9 mouse cellular contexts compared by ENCODE assay signal in the genomic region with DNA sequence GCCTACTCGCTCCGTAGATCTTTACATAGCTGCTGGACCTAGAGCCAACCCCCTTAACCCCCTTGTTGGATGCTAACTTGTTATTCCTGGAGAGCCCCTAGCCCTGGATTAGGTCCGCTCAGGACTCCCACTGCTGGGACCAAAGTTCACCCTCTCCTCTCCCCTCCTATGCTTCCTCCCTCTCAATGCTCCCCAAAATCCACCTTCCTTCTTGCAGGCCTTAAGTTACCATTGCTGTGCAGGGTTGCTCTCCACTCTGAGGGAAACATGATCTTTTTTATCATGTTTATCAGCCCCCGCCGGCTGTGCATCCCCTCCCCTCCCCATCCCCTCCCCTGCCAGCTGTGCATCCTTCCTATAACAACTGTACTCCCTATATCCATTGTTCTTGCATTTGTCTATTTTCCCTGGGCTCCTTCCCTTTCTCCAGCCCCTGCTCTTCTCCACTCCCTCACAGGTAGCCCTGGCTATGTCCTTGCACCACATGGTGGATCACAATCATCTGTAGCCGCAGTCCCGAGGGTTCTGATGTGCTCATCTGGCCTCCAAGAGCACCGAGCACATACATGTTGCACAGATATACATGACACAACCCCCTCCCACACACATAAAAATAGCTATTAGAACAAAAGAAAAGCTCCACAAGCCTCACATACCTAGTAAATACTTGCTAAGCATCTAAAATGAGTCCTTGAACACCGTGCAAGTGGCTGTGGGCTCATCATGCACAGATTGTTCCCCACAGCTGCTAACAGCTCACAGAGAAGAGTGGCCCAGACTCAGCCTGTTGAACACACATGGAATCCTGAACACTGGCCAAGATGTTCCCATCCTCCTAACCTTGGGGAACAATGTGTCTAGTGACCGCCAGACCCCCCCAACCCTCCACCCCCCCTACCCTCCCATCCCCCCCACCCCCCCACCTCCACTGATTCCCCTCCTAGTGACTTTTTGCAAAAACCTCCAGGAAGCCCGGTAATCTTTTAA. TPM values are rescaled to one million over a fixed set of nuclear protein-coding genes. Genes with fewer than 3 reads are reported as not detected.
DNase-seq lines count a peak whose midpoint lies in the region; ATAC-seq and TF ChIP-seq lines count a peak whose summit lies in the region.
"Had no signal": no experiment of that assay in that cellular context is flagged by ENCODE, and none has a peak within 500 bp of the region (broad histone marks: within the 10 kb centered on the region; RNA-seq: fewer than 3 reads in every experiment).

No protein-coding gene starts in this region.

- H3K4me1 ChIP-seq in thymus, adult 2 months (replicated peaks; ENCODE audit: control insufficient read depth, insufficient read depth, low read length): peaks cover 25% of the 10 kb centered on the region
- peaks cover 18% of the 10 kb centered on the region; the same call in 1 of the 2 replicates for H3K4me1 ChIP-seq in heart, postnatal 0 days (ENCODE audit: control insufficient read depth, insufficient read depth)
- peaks cover 4% of the 10 kb centered on the region; the same call in 1 of the 2 replicates for H3K4me1 ChIP-seq in lung, embryonic 14.5 days (ENCODE audit: insufficient read depth)

- WGBS in thymus, adult 2 months: 34% methylated on average over 11 of the region's 11 CpGs
- WGBS in heart, postnatal 0 days: 24% methylated on average over 11 of the region's 11 CpGs
- 22% methylated on average over 11 of the region's 11 CpGs for WGBS in lung, embryonic 14.5 days

- H3K36me3 ChIP-seq in thymus, adult 2 months (ENCODE audit: control insufficient read depth, insufficient read depth, low read length): no peaks in the 10 kb centered on the region
- peaks cover 8% of the 10 kb centered on the region for H3K36me3 ChIP-seq in heart, postnatal 0 days (replicated peaks; ENCODE audit: control insufficient read depth, insufficient read depth, low read length)
- H3K36me3 ChIP-seq in lung, embryonic 14.5 days (ENCODE audit: insufficient read depth): peaks cover 14% of the 10 kb centered on the region

- TF ChIP-seq POLR2A in thymus, adult 2 months (IDR thresholded peaks at IDR 0.05; ENCODE audit: control insufficient read depth, extremely low read depth, insufficient read depth, low read length, poor library complexity): no peak

- peak overlapping the region; percentile 64 for H3K4me2 ChIP-seq in heart, postnatal 0 days (ENCODE audit: low read depth, low read length)
- peak overlapping the region; percentile 76 for H3K4me2 ChIP-seq in lung, embryonic 14.5 days

- no peak overlapping the region for H3K4me3 ChIP-seq in thymus, adult 2 months (ENCODE audit: control insufficient read depth, insufficient read depth, low read length)
- H3K4me3 ChIP-seq in heart, postnatal 0 days (ENCODE audit: low read depth, low read length): peak overlapping the region; percentile 40
- H3K4me3 ChIP-seq in lung, embryonic 14.5 days (ENCODE audit: low read depth, low read length): peak overlapping the region; percentile 36

- no peaks in the 10 kb centered on the region for H3K27me3 ChIP-seq in thymus, adult 2 months (ENCODE audit: control insufficient read depth, insufficient read depth, low read length)
- no peaks in the 10 kb centered on the region for H3K27me3 ChIP-seq in heart, postnatal 0 days (ENCODE audit: control insufficient read depth, insufficient read depth, low read length)
- H3K27me3 ChIP-seq in lung, embryonic 14.5 days (ENCODE audit: insufficient read depth, low read length): no peaks in the 10 kb centered on the region

- TF ChIP-seq CTCF in thymus, adult 2 months (IDR thresholded peaks at IDR 0.05; ENCODE audit: borderline replicate concordance, control insufficient read depth, extremely low read depth, insufficient read depth, low read length, poor library complexity): no peak
- no peak for TF ChIP-seq CTCF in heart, postnatal 0 days (IDR thresholded peaks at IDR 0.05; ENCODE audit: low read depth)
- TF ChIP-seq CTCF in lung, embryonic 14.5 days (IDR thresholded peaks at IDR 0.05; ENCODE audit: low read depth): no peak

- no peak for TF ChIP-seq EP300 in heart, postnatal 0 days (IDR thresholded peaks at IDR 0.05; ENCODE audit: low read depth)

- DNase-seq in thymus, adult 2 months: no peak
- no peak for DNase-seq in thymus, adult 18-20 months
- no peak for DNase-seq in heart, postnatal 0 days (ENCODE audit: low spot score)
- peak; percentile 58 for DNase-seq in lung, embryonic 14.5 days
- peak; percentile 60 for DNase-seq in testis, postnatal 14 days (ENCODE audit: low spot score)
- DNase-seq in gastrocnemius, postnatal 25 days: no peak

- peak overlapping the region; percentile 25; the same call in 1 of the 2 replicates for H3K27ac ChIP-seq in thymus, adult 2 months (ENCODE audit: control insufficient read depth, insufficient read depth, low read length)
- peak overlapping the region; percentile 94 for H3K27ac ChIP-seq in heart, postnatal 0 days (ENCODE audit: low read depth)
- peak overlapping the region; percentile 94 for H3K27ac ChIP-seq in lung, embryonic 14.5 days (ENCODE audit: low read depth)

- ATAC-seq in heart, postnatal 0 days (ENCODE audit: insufficient read depth, low read depth): no peak
- ATAC-seq in lung, embryonic 14.5 days (ENCODE audit: insufficient read depth): peak; percentile 26; the same call in 1 of the 2 replicates
- ATAC-seq in erythroblast, adult 5-6 weeks (replicated peaks; ENCODE audit: low FRiP score, poor library complexity, severe bottlenecking): no peak
- no peak for ATAC-seq in activated CD4-positive, CD25-positive, alpha-beta regulatory T cell, adult 4 months

- H3K9ac ChIP-seq in heart, postnatal 0 days (replicated peaks; ENCODE audit: low read depth, low read length): peak overlapping the region; percentile 40
- peak overlapping the region; percentile 53; the same call in 1 of the 2 replicates for H3K9ac ChIP-seq in lung, embryonic 14.5 days

- H3K9me3 ChIP-seq in heart, postnatal 0 days (replicated peaks; ENCODE audit: control insufficient read depth, low read length): no peaks in the 10 kb centered on the region
- no peaks in the 10 kb centered on the region for H3K9me3 ChIP-seq in lung, embryonic 14.5 days (ENCODE audit: low read depth, low read length)

RNA-seq across cellular contexts. Expression of a gene that starts 0.6 kb away (rescaled TPM):
- polyA plus RNA-seq in thymus, adult 2 months (2012; rRNA removed): 4.5 and 6.0 TPM in 2 replicates
- 5.3 and 41.9 TPM in 2 replicates for total RNA-seq in heart, postnatal 0 days (2014; rRNA removed; ENCODE audit: low replicate concordance)
- 38.0 and 39.2 TPM in 2 replicates for polyA plus RNA-seq in heart, postnatal 0 days (2015; fragmentation: Nextera tagmentation; extraction: Ambion mirVana)
- polyA plus RNA-seq in lung, embryonic 14.5 days (2014; fragmentation: Nextera tagmentation; extraction: Ambion mirVana): 51.4 and 55.4 TPM in 2 replicates
- total RNA-seq in erythroblast, adult 5-6 weeks (2015; ENCODE audit: low replicate concordance): 19.0 and 37.9 TPM in 2 replicates
- total RNA-seq in erythroblast, adult 5-6 weeks (2017; ENCODE audit: low replicate concordance): 7.0 and 15.9 TPM in 2 replicates
- total RNA-seq in gastrocnemius, postnatal 25 days (2021): 1 to 10 TPM; 2.8 to 3.7 TPM
- 1 to 10 TPM; 1.2 to 1.5 TPM for polyA plus RNA-seq in activated CD4-positive, CD25-positive, alpha-beta regulatory T cell, adult 4 months (2017; shearing (Covaris generic))

RNA-seq across cellular contexts. Expression of a gene that starts 1.4 kb away (rescaled TPM):
- polyA plus RNA-seq in thymus, adult 2 months (2012; rRNA removed): 139 and 156 TPM in 2 replicates
- 121 and 138 TPM in 2 replicates for total RNA-seq in heart, postnatal 0 days (2014; rRNA removed; ENCODE audit: low replicate concordance)
- polyA plus RNA-seq in heart, postnatal 0 days (2015; fragmentation: Nextera tagmentation; extraction: Ambion mirVana): 42.7 and 50.8 TPM in 2 replicates
- polyA plus RNA-seq in lung, embryonic 14.5 days (2014; fragmentation: Nextera tagmentation; extraction: Ambion mirVana): 44.5 and 47.9 TPM in 2 replicates
- total RNA-seq in erythroblast, adult 5-6 weeks (2015; ENCODE audit: low replicate concordance): 8.8 and 13.1 TPM in 2 replicates
- 6.1 and 9.8 TPM in 2 replicates for total RNA-seq in erythroblast, adult 5-6 weeks (2017; ENCODE audit: low replicate concordance)
- 10 to 100 TPM; 43.9 to 51.9 TPM for total RNA-seq in gastrocnemius, postnatal 25 days (2021)
- polyA plus RNA-seq in activated CD4-positive, CD25-positive, alpha-beta regulatory T cell, adult 4 months (2017; shearing (Covaris generic)): 10 to 100 TPM; 32.2 to 44.2 TPM

RNA-seq across cellular contexts. Expression of a gene that starts 10.3 kb away (rescaled TPM):
- 3.0 and 3.1 TPM in 2 replicates for polyA plus RNA-seq in thymus, adult 2 months (2012; rRNA removed)
- total RNA-seq in heart, postnatal 0 days (2014; rRNA removed; ENCODE audit: low replicate concordance): 2.3 and 7.3 TPM in 2 replicates
- 1.8 and 1.9 TPM in 2 replicates for polyA plus RNA-seq in heart, postnatal 0 days (2015; fragmentation: Nextera tagmentation; extraction: Ambion mirVana)
- 5.3 and 6.4 TPM in 2 replicates for polyA plus RNA-seq in lung, embryonic 14.5 days (2014; fragmentation: Nextera tagmentation; extraction: Ambion mirVana)
- not detected in 2 replicates for total RNA-seq in erythroblast, adult 5-6 weeks (2015; ENCODE audit: low replicate concordance)
- not detected in 2 replicates for total RNA-seq in erythroblast, adult 5-6 weeks (2017; ENCODE audit: low replicate concordance)
- total RNA-seq in gastrocnemius, postnatal 25 days (2021): 1 to 10 TPM in 1 of 2 experiments, under 1 TPM in 1; 0.82 to 7.7 TPM
- polyA plus RNA-seq in activated CD4-positive, CD25-positive, alpha-beta regulatory T cell, adult 4 months (2017; shearing (Covaris generic)): 1 to 10 TPM; 4.4 to 7.0 TPM

RNA-seq across cellular contexts. Expression of a gene that starts 12.1 kb away (rescaled TPM):
- polyA plus RNA-seq in thymus, adult 2 months (2012; rRNA removed): 4.3 and 13.0 TPM in 2 replicates
- total RNA-seq in heart, postnatal 0 days (2014; rRNA removed; ENCODE audit: low replicate concordance): 126 and 131 TPM in 2 replicates
- polyA plus RNA-seq in heart, postnatal 0 days (2015; fragmentation: Nextera tagmentation; extraction: Ambion mirVana): 137 and 144 TPM in 2 replicates
- polyA plus RNA-seq in lung, embryonic 14.5 days (2014; fragmentation: Nextera tagmentation; extraction: Ambion mirVana): 10.4 and 12.5 TPM in 2 replicates
- not detected in 2 replicates for total RNA-seq in erythroblast, adult 5-6 weeks (2015; ENCODE audit: low replicate concordance)
- not detected in 2 replicates for total RNA-seq in erythroblast, adult 5-6 weeks (2017; ENCODE audit: low replicate concordance)
- total RNA-seq in gastrocnemius, postnatal 25 days (2021): 10 to 100 TPM; 78.0 to 92.8 TPM
- polyA plus RNA-seq in activated CD4-positive, CD25-positive, alpha-beta regulatory T cell, adult 4 months (2017; shearing (Covaris generic)): not detected
- total RNA-seq: neutrophil, adult 5-6 weeks had no signal

RNA-seq across cellular contexts. Expression of a gene that starts 21.0 kb away (rescaled TPM):
- 56.3 and 60.5 TPM in 2 replicates for polyA plus RNA-seq in thymus, adult 2 months (2012; rRNA removed)
- 142 and 222 TPM in 2 replicates for total RNA-seq in heart, postnatal 0 days (2014; rRNA removed; ENCODE audit: low replicate concordance)
- 521 and 561 TPM in 2 replicates for polyA plus RNA-seq in heart, postnatal 0 days (2015; fragmentation: Nextera tagmentation; extraction: Ambion mirVana)
- polyA plus RNA-seq in lung, embryonic 14.5 days (2014; fragmentation: Nextera tagmentation; extraction: Ambion mirVana): 312 and 328 TPM in 2 replicates
- 35.5 and 95.7 TPM in 2 replicates for total RNA-seq in erythroblast, adult 5-6 weeks (2015; ENCODE audit: low replicate concordance)
- total RNA-seq in erythroblast, adult 5-6 weeks (2017; ENCODE audit: low replicate concordance): 87.3 and 106 TPM in 2 replicates
- total RNA-seq in gastrocnemius, postnatal 25 days (2021): 100 to 1,000 TPM; 277 to 284 TPM
- 100 to 1,000 TPM; 334 to 354 TPM for polyA plus RNA-seq in activated CD4-positive, CD25-positive, alpha-beta regulatory T cell, adult 4 months (2017; shearing (Covaris generic))

Comparison
In these comparisons a context has a peak if more than half of its experiments do, and no peak if none do; other contexts are left out.
1. DNase-seq: peak in lung, embryonic 14.5 days (single experiment) and testis, postnatal 14 days (single experiment); none in thymus, adult 2 months (single experiment), thymus, adult 18-20 months (0 of 2), heart, postnatal 0 days (single experiment) and gastrocnemius, postnatal 25 days (single experiment).
2. H3K27ac ChIP-seq: peak in every context shown above with its lines; median percentile 94 in heart, postnatal 0 days; 94 in lung, embryonic 14.5 days; 25 in thymus, adult 2 months.